Mouse (Mus musculus) myocyte (in vitro differentiated cells): ENCODE data around the gene Stxbp3. TPM values are rescaled to one million over a fixed set of nuclear protein-coding genes. Genes with fewer than 3 reads are reported as not detected.
"Not testable (repeated sequence)": the region's sequence is repeated elsewhere in the genome, so short reads cannot be mapped to it uniquely, and the experiment has no call there.

ENCODE experiments used
- H3K27me3 ChIP-seq: one replicate; pipeline ENCODE4 v1.6.1; 2011; ENCODE audit not compliant: control insufficient read depth, insufficient read depth, insufficient read length
- H3K36me3 ChIP-seq: one replicate; pipeline ENCODE4 v1.6.1; 2011; ENCODE audit not compliant: control insufficient read depth, insufficient read depth
- H3K4me2 ChIP-seq: one replicate; pipeline ENCODE4 v1.6.1; 2011; ENCODE audit warnings: low read depth, control low read depth
- H3K4me3 ChIP-seq: one replicate; pipeline ENCODE4 v1.5.1; 2011; ENCODE audit warnings: mild to moderate bottlenecking, control low read depth, moderate library complexity
- H3K79me2 ChIP-seq: one replicate; pipeline ENCODE4 v1.6.1; 2011; ENCODE audit not compliant: control insufficient read depth, insufficient read depth
- H3ac ChIP-seq: one replicate; pipeline ENCODE4 v1.6.1; 2011; ENCODE audit not compliant: control insufficient read depth, insufficient read length
- CEBPB ChIP-seq: IDR thresholded peaks from 2 replicates; pipeline ENCODE4 v1.6.1; 2011; ENCODE audit warnings: mild to moderate bottlenecking, moderate library complexity; ENCODE audit not compliant: poor library complexity, insufficient read depth, severe bottlenecking
- E2F4 ChIP-seq: IDR thresholded peaks from one replicate; pipeline ENCODE4 v1.6.1; 2011; ENCODE audit warnings: mild to moderate bottlenecking, control low read depth, moderate library complexity; ENCODE audit not compliant: insufficient read depth
- MAX ChIP-seq: IDR thresholded peaks from one replicate; pipeline ENCODE4 v1.6.1; 2011; ENCODE audit warnings: low read depth, mild to moderate bottlenecking, control low read depth
- MYOD1 ChIP-seq, 3 experiments: IDR thresholded peaks; one replicate each; pipeline ENCODE4 v1.6.1; 2011; ENCODE audit warnings: control low read depth in 2 of 3, low read depth in 2 of 3, mild to moderate bottlenecking in 2 of 3, moderate library complexity in 1 of 3; ENCODE audit not compliant: insufficient read length in 2 of 3, control insufficient read depth in 1 of 3
- MYOG ChIP-seq, 3 experiments: IDR thresholded peaks; one replicate each; pipeline ENCODE4 v1.6.1; 2011; ENCODE audit warnings: control low read depth in 2 of 3, low read depth in 2 of 3, mild to moderate bottlenecking in 2 of 3; ENCODE audit not compliant: insufficient read length in 2 of 3, control insufficient read depth in 1 of 3, insufficient read depth in 1 of 3
- POLR2A ChIP-seq: IDR thresholded peaks from one replicate; pipeline ENCODE4 v1.6.1; 2011; ENCODE audit warnings: low read depth, mild to moderate bottlenecking, control low read depth, moderate library complexity; ENCODE audit not compliant: insufficient read length
- POLR2AphosphoS2 ChIP-seq: IDR thresholded peaks from one replicate; pipeline ENCODE4 v1.6.1; 2011; ENCODE audit warnings: low read depth, control low read depth; ENCODE audit not compliant: insufficient read length
- REST ChIP-seq: IDR thresholded peaks from one replicate; pipeline ENCODE4 v1.6.1; 2011; ENCODE audit warnings: mild to moderate bottlenecking, control low read depth, moderate library complexity; ENCODE audit not compliant: insufficient read depth, insufficient read length
- SRF ChIP-seq: IDR thresholded peaks from one replicate; pipeline ENCODE4 v1.6.1; 2011; ENCODE audit warnings: low read depth; ENCODE audit not compliant: control insufficient read depth, insufficient read length
- TCF12 ChIP-seq: IDR thresholded peaks from one replicate; pipeline ENCODE4 v1.6.1; 2011; ENCODE audit warnings: mild to moderate bottlenecking, control low read depth; ENCODE audit not compliant: poor library complexity, insufficient read depth, severe bottlenecking
- TCF3 ChIP-seq: IDR thresholded peaks from one replicate; pipeline ENCODE4 v1.6.1; 2011; ENCODE audit warnings: low read depth, control low read depth; ENCODE audit not compliant: insufficient read length
- USF1 ChIP-seq: IDR thresholded peaks from one replicate; pipeline ENCODE4 v1.6.1; 2011; ENCODE audit warnings: low read depth, mild to moderate bottlenecking, control low read depth, moderate library complexity
- polyA plus RNA-seq: library from polyadenylated mRNA; unstranded; fragments of >200 nt; fragmentation: generic; extraction: Trizol; gene quantifications from one replicate; pipeline ENCODE4 v1.2.1, GENCODE M21; 2012; ENCODE audit warnings: missing spikeins

Gene Stxbp3
- polyA plus RNA-seq, 1 experiment = 11.9 TPM

DNA sequence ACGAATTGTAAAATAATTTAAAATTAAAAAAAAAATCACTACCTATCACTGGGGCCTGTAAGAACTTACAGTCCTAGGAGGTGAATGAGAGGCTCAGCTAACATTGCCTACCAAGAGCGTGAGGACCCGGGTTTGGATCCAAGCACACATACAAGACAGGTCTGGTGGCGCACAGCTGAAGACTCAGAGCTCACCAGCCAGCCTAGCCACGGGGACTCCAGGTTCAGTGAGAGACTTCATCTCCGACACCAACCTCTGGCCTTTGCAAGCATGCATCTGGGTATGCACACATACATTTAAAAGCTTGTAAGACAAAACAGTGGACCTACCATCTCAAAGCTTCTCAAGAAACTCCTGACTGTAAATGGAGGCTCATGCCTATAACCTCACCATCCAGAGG lies 3.4 kb downstream of the Stxbp3 start:
- Histone ChIP-seq H3K36me3 (peaks cover 7% of the 10 kb centered on the region), H3ac (no peak overlapping the region), H3K27me3 (no peaks in the 10 kb centered on the region), H3K4me3 (no peak overlapping the region), H3K79me2 (peaks cover 70% of the 10 kb centered on the region), H3K4me2 (no peak overlapping the region)
- TF ChIP-seq MYOG (IDR thresholded peaks at IDR 0.05; ENCODE audit: control insufficient read depth in 1 of 3, insufficient read depth in 1 of 3, insufficient read length in 2 of 3, low read depth in 2 of 3) = no peak
- TF ChIP-seq E2F4 = no peak
- TF ChIP-seq SRF = no peak

DNA sequence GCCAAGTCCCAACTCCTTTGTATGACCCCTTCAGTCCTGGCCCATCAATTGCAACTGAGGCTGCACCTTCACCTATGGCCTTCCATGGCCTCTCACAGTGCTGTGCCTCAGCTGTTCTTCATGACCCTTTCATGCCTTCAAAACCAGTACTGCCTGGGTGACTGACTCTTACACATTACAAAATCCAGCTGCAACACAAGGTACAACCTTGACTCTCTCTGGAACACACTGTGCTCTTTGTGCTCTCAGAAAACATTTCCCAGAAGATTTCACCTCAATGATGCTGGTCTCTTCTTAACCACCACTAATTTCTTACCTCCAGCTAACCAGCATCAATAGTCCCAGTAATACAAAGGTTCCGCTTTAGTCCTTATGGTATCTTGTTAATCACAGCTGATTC lies 6.6 kb downstream of the Stxbp3 start:
- Histone ChIP-seq H3K36me3 (peaks cover 11% of the 10 kb centered on the region), H3K79me2 (peaks cover 89% of the 10 kb centered on the region)
- not testable (repeated sequence) for H3K27me3 ChIP-seq, H3K4me3 ChIP-seq, H3ac ChIP-seq, H3K4me2 ChIP-seq

DNA sequence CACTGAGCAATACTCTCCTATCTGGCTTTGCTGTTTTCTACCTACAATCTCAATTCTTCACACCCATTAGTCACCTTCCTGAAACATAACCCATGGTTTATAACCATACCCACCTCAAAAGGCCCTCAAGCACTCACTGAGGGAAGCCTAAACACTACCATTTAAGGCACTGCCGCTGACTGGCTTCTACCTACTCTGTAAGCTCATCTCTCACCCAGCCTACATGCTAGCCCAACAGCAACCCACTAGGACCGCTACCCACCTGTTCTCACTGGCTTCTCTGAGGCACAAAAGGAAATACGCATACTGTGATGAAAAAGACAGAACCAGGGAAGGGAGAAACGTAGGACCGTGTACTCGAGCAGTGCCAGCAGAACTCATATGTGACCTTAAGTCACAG lies 8.6 kb downstream of the Stxbp3 start:
- no peaks in the 10 kb centered on the region for H3K27me3 ChIP-seq
- peaks cover 74% of the 10 kb centered on the region for H3K79me2 ChIP-seq
- H3K4me3 ChIP-seq = no peak overlapping the region
- TF ChIP-seq REST (no peak), TCF3 (no peak), MYOG (IDR thresholded peaks at IDR 0.05; ENCODE audit: control insufficient read depth in 1 of 3, insufficient read depth in 1 of 3, insufficient read length in 2 of 3, low read depth in 2 of 3) (no peak)
- H3K36me3 ChIP-seq = peaks cover 18% of the 10 kb centered on the region
- H3K4me2 ChIP-seq = no peak overlapping the region
- H3ac ChIP-seq = no peak overlapping the region

DNA sequence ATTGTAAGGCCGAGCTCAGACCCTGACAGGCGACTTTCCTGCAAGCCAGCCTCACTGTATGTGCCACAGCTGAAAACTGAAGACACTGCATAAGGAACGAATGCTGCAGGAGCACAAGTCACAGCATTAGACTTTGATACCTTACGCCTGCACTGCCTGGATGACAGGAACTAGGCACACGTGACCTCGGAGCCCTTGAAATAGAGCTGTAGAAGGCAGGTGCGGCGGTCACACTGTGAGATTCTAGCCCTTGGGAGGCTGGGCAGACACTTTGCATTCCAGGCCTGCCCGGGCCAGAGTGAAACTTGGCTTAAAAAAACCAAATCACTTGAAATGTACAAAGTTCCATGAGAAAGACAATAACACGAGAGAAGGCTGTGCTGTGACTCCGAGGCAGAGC lies 9.8 kb downstream of the Stxbp3 start:
- H3K27me3 ChIP-seq = no peaks in the 10 kb centered on the region
- TF ChIP-seq MYOD1 (IDR thresholded peaks at IDR 0.05; ENCODE audit: control insufficient read depth in 1 of 3, insufficient read length in 2 of 3, low read depth in 2 of 3) (peak in 1 of 3 experiments; percentile 12), USF1 (no peak)
- peaks cover 27% of the 10 kb centered on the region for H3K36me3 ChIP-seq
- no peak overlapping the region for H3K4me2 ChIP-seq
- no peak overlapping the region for H3K4me3 ChIP-seq
- no peak overlapping the region for H3ac ChIP-seq
- H3K79me2 ChIP-seq = peaks cover 62% of the 10 kb centered on the region

DNA sequence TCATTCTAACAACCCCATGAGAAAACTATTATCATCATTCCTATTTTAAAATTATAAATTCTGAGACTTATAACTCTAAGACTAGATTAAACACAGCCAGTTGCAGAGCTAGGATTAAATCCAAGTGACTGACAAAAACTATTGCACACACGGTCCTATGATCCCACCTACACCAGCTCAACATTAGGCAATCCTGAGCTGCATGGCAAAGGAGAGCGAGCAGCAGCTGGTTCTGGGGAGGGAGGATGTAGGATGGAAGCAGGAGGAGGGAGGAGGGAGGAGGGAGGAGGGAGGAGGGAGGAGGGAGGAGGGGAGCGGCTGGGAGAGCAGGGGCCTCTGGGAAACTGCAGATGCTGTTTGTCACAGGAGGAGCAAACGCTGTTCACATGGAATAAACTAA lies 24.7 kb downstream of the Stxbp3 start:
- no peak overlapping the region for H3K4me2 ChIP-seq
- H3K79me2 ChIP-seq = no peaks in the 10 kb centered on the region
- H3ac ChIP-seq = no peak overlapping the region
- no peaks in the 10 kb centered on the region for H3K27me3 ChIP-seq
- H3K4me3 ChIP-seq = no peak overlapping the region
- H3K36me3 ChIP-seq = peaks cover 49% of the 10 kb centered on the region
- no peak for TF ChIP-seq POLR2AphosphoS2
- TF ChIP-seq USF1 = no peak
- no peak for TF ChIP-seq E2F4
- no peak for TF ChIP-seq MYOG (IDR thresholded peaks at IDR 0.05; ENCODE audit: control insufficient read depth in 1 of 3, insufficient read depth in 1 of 3, insufficient read length in 2 of 3, low read depth in 2 of 3)
- no peak for TF ChIP-seq TCF3
- no peak for TF ChIP-seq CEBPB
- no peak for TF ChIP-seq SRF
- TF ChIP-seq MAX = no peak
- no peak for TF ChIP-seq REST
- TF ChIP-seq MYOD1 (IDR thresholded peaks at IDR 0.05; ENCODE audit: control insufficient read depth in 1 of 3, insufficient read length in 2 of 3, low read depth in 2 of 3) = no peak
- no peak for TF ChIP-seq TCF12
- no peak for TF ChIP-seq POLR2A

DNA sequence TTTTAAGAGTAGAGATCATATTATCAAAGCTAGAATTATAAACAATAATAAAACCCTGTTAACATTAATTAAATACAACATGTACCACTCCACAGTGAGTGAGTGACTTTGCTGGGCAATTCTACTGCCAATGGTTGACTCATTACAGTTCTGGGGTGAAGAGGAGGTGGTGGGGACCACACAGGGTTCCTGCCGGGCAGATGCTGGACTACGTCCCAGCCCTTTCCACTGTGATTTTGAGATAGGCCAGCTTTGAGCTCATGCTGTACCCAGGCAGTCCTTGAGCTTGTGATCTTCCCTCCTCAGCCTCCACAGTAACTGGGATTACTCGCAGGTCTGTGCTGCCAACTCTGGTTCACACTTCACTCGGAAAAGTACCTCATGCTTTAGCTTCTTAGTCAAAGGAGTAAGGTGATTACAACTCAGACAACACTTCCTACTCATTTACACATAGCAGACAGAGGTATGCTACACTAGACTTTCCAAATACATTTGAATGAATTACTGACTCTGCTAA lies 29.5 kb downstream of the Stxbp3 start:
- H3K4me3 ChIP-seq = no peak overlapping the region
- H3K79me2 ChIP-seq = no peaks in the 10 kb centered on the region
- H3ac ChIP-seq = no peak overlapping the region
- TF ChIP-seq REST (no peak), CEBPB (no peak), TCF3 (no peak), MAX (no peak), MYOG (IDR thresholded peaks at IDR 0.05; ENCODE audit: control insufficient read depth in 1 of 3, insufficient read depth in 1 of 3, insufficient read length in 2 of 3, low read depth in 2 of 3) (no peak), SRF (no peak), MYOD1 (IDR thresholded peaks at IDR 0.05; ENCODE audit: control insufficient read depth in 1 of 3, insufficient read length in 2 of 3, low read depth in 2 of 3) (no peak), POLR2A (no peak), TCF12 (no peak), POLR2AphosphoS2 (no peak), E2F4 (no peak), USF1 (no peak)
- no peak overlapping the region for H3K4me2 ChIP-seq
- H3K36me3 ChIP-seq = peaks cover 39% of the 10 kb centered on the region
- no peaks in the 10 kb centered on the region for H3K27me3 ChIP-seq
